Mouse (Mus musculus): ENCODE data around the gene Cbl. TPM values are rescaled to one million over a fixed set of nuclear protein-coding genes. Genes with fewer than 3 reads are reported as not detected.

Gene Cbl
- polyA plus RNA-seq, 1 experiment from 2014 or later, result 4.9 TPM

DNA sequence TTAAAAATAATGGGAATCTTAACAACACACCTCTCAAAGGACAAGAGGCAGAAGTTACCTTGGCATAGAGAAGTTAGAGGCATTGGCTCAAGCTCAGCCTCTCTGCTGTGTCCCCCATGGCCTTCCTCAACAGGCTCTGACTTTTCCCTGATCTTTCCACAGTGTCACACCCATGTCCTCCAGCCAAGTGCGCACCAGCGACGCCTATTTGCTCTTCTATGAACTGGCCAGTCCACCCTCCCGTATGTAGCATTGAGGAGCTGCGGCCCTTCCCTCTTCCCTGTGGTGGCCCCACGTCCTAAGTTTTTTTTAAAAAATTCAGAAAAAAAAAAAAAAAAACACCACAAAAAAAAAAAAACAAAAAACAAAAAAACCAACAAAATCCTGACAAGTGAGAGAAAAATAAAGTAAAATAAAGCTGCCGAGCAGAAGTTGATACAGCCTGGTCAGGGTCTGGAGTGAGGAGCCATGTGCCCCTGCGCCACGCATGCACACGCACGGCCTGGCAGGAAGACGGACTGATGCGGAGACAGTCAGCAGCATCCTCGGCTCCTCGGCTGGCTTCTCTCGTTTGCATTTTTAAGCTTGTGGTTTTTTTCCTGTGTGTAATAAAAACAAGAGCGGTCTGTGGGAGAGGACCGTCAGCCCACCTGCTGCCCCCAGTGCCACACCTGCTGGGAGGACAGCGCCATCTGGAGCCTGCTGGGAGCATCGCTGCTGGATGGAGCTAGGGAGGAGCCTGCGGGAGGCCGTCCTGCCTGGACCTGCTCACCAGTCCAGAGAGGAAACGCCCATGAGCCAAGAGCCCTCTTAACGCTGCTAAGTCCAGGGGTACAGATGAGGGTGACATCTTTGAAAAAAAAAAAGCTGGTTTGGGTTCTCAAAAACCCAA is 140.0 kb downstream of the Cbl start:
- Histone ChIP-seq H3K4me1 (replicated peaks; ENCODE audit: control insufficient read depth, insufficient read depth) (no peaks in the 10 kb centered on the region), H3K9ac (ENCODE audit: low read length) (no peak overlapping the region), H3K36me3 (ENCODE audit: control insufficient read depth, insufficient read depth, low read length) (no peaks in the 10 kb centered on the region; the same call in 1 of the 2 replicates), H3K27ac (replicated peaks) (no peak overlapping the region), H3K4me3 (ENCODE audit: low read depth, low read length) (no peak overlapping the region), H3K27me3 (ENCODE audit: control insufficient read depth, insufficient read depth, low read length) (no peaks in the 10 kb centered on the region), H3K9me3 (ENCODE audit: control insufficient read depth, low read length) (no peaks in the 10 kb centered on the region), H3K4me2 (replicated peaks; ENCODE audit: low read depth) (no peak overlapping the region)
- DNase-seq (ENCODE audit: low spot score) (peak; percentile 87), ATAC-seq (ENCODE audit: low FRiP score, low TSS enrichment) (peak; percentile 68)
- TF ChIP-seq EP300 (optimal IDR thresholded peaks at IDR 0.05), result no peak
- peak; percentile 90 for TF ChIP-seq CTCF (IDR thresholded peaks at IDR 0.05; ENCODE audit: low read depth)
- 38% methylated on average over 24 of the region's 24 CpGs for WGBS

Other genes with a start within 250 kb of the Cbl start
- gene Thy1, start 190.7 kb downstream of the Cbl start, polyA plus RNA-seq (2015; fragmentation: Nextera tagmentation; extraction: Ambion mirVana), result 4.2 and 4.5 TPM in 2 replicates
- 11.6 and 20.2 TPM in 2 replicates for gene Usp2, start 167.0 kb downstream of the Cbl start, polyA plus RNA-seq (2015; fragmentation: Nextera tagmentation; extraction: Ambion mirVana)
- gene Mfrp, start 132.3 kb downstream of the Cbl start, polyA plus RNA-seq (2015; fragmentation: Nextera tagmentation; extraction: Ambion mirVana), result not detected in 2 replicates
- 5.3 and 6.5 TPM in 2 replicates for gene C1qtnf5, start 126.8 kb downstream of the Cbl start, polyA plus RNA-seq (2015; fragmentation: Nextera tagmentation; extraction: Ambion mirVana)
- gene Gm49380, start 120.5 kb downstream of the Cbl start, polyA plus RNA-seq (2015; fragmentation: Nextera tagmentation; extraction: Ambion mirVana), result 0.05 TPM in 1 of 2 replicates, not detected in the other
- 22.0 and 22.2 TPM in 2 replicates for gene Rnf26, start 120.5 kb downstream of the Cbl start, polyA plus RNA-seq (2015; fragmentation: Nextera tagmentation; extraction: Ambion mirVana)
- gene Mcam, start 99.6 kb downstream of the Cbl start, polyA plus RNA-seq (2015; fragmentation: Nextera tagmentation; extraction: Ambion mirVana), result 43.9 and 44.5 TPM in 2 replicates
- gene Ccdc153, start 6.6 kb upstream of the Cbl start, polyA plus RNA-seq (2015; fragmentation: Nextera tagmentation; extraction: Ambion mirVana), result not detected in 2 replicates
- gene Pdzd3, start 17.4 kb upstream of the Cbl start, polyA plus RNA-seq (2015; fragmentation: Nextera tagmentation; extraction: Ambion mirVana), result 0.08 and 0.13 TPM in 2 replicates
- gene Nlrx1, start 34.5 kb upstream of the Cbl start, polyA plus RNA-seq (2015; fragmentation: Nextera tagmentation; extraction: Ambion mirVana), result 9.2 and 10.7 TPM in 2 replicates
- 1.4 TPM in 2 replicates for gene Abcg4, start 54.6 kb upstream of the Cbl start, polyA plus RNA-seq (2015; fragmentation: Nextera tagmentation; extraction: Ambion mirVana)
- 8.9 and 9.4 TPM in 2 replicates for gene Hinfp, start 71.6 kb upstream of the Cbl start, polyA plus RNA-seq (2015; fragmentation: Nextera tagmentation; extraction: Ambion mirVana)
- 7.4 and 7.5 TPM in 2 replicates for gene C2cd2l, start 86.2 kb upstream of the Cbl start, polyA plus RNA-seq (2015; fragmentation: Nextera tagmentation; extraction: Ambion mirVana)
- gene Dpagt1, start 92.0 kb upstream of the Cbl start, polyA plus RNA-seq (2015; fragmentation: Nextera tagmentation; extraction: Ambion mirVana), result 26.9 and 27.8 TPM in 2 replicates
- 78.7 and 93.6 TPM in 2 replicates for gene H2afx, start 100.6 kb upstream of the Cbl start, polyA plus RNA-seq (2015; fragmentation: Nextera tagmentation; extraction: Ambion mirVana)
- 68.8 and 71.5 TPM in 2 replicates for gene Hmbs, start 110.2 kb upstream of the Cbl start, polyA plus RNA-seq (2015; fragmentation: Nextera tagmentation; extraction: Ambion mirVana)
- gene Vps11, start 127.6 kb upstream of the Cbl start, polyA plus RNA-seq (2015; fragmentation: Nextera tagmentation; extraction: Ambion mirVana), result 15.8 and 18.2 TPM in 2 replicates
- gene Hyou1, start 145.4 kb upstream of the Cbl start, polyA plus RNA-seq (2015; fragmentation: Nextera tagmentation; extraction: Ambion mirVana), result 18.0 and 18.5 TPM in 2 replicates
- gene Slc37a4, start 162.8 kb upstream of the Cbl start, polyA plus RNA-seq (2015; fragmentation: Nextera tagmentation; extraction: Ambion mirVana), result 18.1 and 18.4 TPM in 2 replicates
- gene Rps25, start 173.1 kb upstream of the Cbl start, polyA plus RNA-seq (2015; fragmentation: Nextera tagmentation; extraction: Ambion mirVana), result 2,137 and 2,228 TPM in 2 replicates
- gene Trappc4, start 173.6 kb upstream of the Cbl start, polyA plus RNA-seq (2015; fragmentation: Nextera tagmentation; extraction: Ambion mirVana), result 95.9 and 97.6 TPM in 2 replicates
- gene Ccdc84, start 184.5 kb upstream of the Cbl start, polyA plus RNA-seq (2015; fragmentation: Nextera tagmentation; extraction: Ambion mirVana), result 16.4 and 16.6 TPM in 2 replicates
- 0.05 TPM in 1 of 2 replicates, not detected in the other for gene Foxr1, start 207.1 kb upstream of the Cbl start, polyA plus RNA-seq (2015; fragmentation: Nextera tagmentation; extraction: Ambion mirVana)
- gene Upk2, start 220.9 kb upstream of the Cbl start, polyA plus RNA-seq (2015; fragmentation: Nextera tagmentation; extraction: Ambion mirVana), result 5.4 and 7.0 TPM in 2 replicates
- gene Bcl9l, start 248.8 kb upstream of the Cbl start, polyA plus RNA-seq (2015; fragmentation: Nextera tagmentation; extraction: Ambion mirVana), result 5.2 and 6.1 TPM in 2 replicates